ENCODE assay signal across 11 mouse cellular contexts in genomic region chr11:98339679-98340287, GRCm38 (mm10). TPM values are rescaled to one million over a fixed set of nuclear protein-coding genes. Genes with fewer than 3 reads are reported as not detected.
DNase-seq lines count a peak whose midpoint lies in the region; ATAC-seq and TF ChIP-seq lines count a peak whose summit lies in the region.
"Had no signal": no experiment of that assay in that cellular context is flagged by ENCODE, and none has a peak within 500 bp of the region (broad histone marks: within the 10 kb centered on the region; RNA-seq: fewer than 3 reads in every experiment).

No protein-coding gene starts in this region.

- no peak for ATAC-seq in heart, embryonic 12.5 days (ENCODE audit: insufficient number of reproducible peaks, low FRiP score)
- no peak for ATAC-seq in forebrain, embryonic 12.5 days (ENCODE audit: low FRiP score)
- ATAC-seq in liver, postnatal 0 days, result peak; percentile 44; the same call in 1 of the 2 replicates

- no peaks in the 10 kb centered on the region for H3K36me3 ChIP-seq in heart, embryonic 12.5 days
- H3K36me3 ChIP-seq in forebrain, embryonic 12.5 days (replicated peaks), result no peaks in the 10 kb centered on the region
- no peaks in the 10 kb centered on the region for H3K36me3 ChIP-seq in liver, postnatal 0 days (replicated peaks; ENCODE audit: insufficient read depth, low read length)

- H3K9me3 ChIP-seq in heart, embryonic 12.5 days (replicated peaks), result no peaks in the 10 kb centered on the region
- H3K9me3 ChIP-seq in forebrain, embryonic 12.5 days, result no peaks in the 10 kb centered on the region
- H3K9me3 ChIP-seq in liver, postnatal 0 days (ENCODE audit: low read length), result no peaks in the 10 kb centered on the region
- H3K9me3 ChIP-seq: megakaryocyte, embryonic 14.5 days had no signal

- WGBS in heart, embryonic 12.5 days, result 12% methylated on average over 11 of the region's 11 CpGs
- WGBS in forebrain, embryonic 12.5 days, result 3% methylated on average over 9 of the region's 11 CpGs
- WGBS in liver, postnatal 0 days (ENCODE audit: insufficient replicate concordance), result 11% methylated on average over 11 of the region's 11 CpGs

- no peak overlapping the region for H3K9ac ChIP-seq in heart, embryonic 12.5 days
- H3K9ac ChIP-seq in forebrain, embryonic 12.5 days, result peak overlapping the region; percentile 72; the same call in 1 of the 2 replicates
- no peak overlapping the region for H3K9ac ChIP-seq in liver, postnatal 0 days (replicated peaks)

- peaks cover 82% of the 10 kb centered on the region for H3K27me3 ChIP-seq in heart, embryonic 12.5 days (replicated peaks)
- peaks cover 87% of the 10 kb centered on the region for H3K27me3 ChIP-seq in forebrain, embryonic 12.5 days
- H3K27me3 ChIP-seq in liver, postnatal 0 days (ENCODE audit: insufficient read depth, low read length), result peaks cover 71% of the 10 kb centered on the region

- H3K4me3 ChIP-seq in heart, embryonic 12.5 days, result peak overlapping the region; percentile 58
- H3K4me3 ChIP-seq in forebrain, embryonic 12.5 days (replicated peaks), result peak overlapping the region; percentile 47
- H3K4me3 ChIP-seq in liver, postnatal 0 days (ENCODE audit: low read depth, low read length), result no peak overlapping the region
- H3K4me3 ChIP-seq: megakaryocyte, embryonic 14.5 days had no signal

- H3K4me1 ChIP-seq in heart, embryonic 12.5 days (replicated peaks), result peaks cover 17% of the 10 kb centered on the region; the same call in 1 of the 2 replicates
- peaks cover 37% of the 10 kb centered on the region for H3K4me1 ChIP-seq in forebrain, embryonic 12.5 days
- H3K4me1 ChIP-seq in liver, postnatal 0 days (ENCODE audit: insufficient read depth), result 0 out of 2 replicates have a peak, but pooled peaks cover 4% of the 10 kb centered on the region

- no peak for TF ChIP-seq CTCF in liver, postnatal 0 days (IDR thresholded peaks at IDR 0.05; ENCODE audit: low read depth)

- H3K4me2 ChIP-seq in heart, embryonic 12.5 days, result peak overlapping the region; percentile 92
- peak overlapping the region; percentile 94 for H3K4me2 ChIP-seq in forebrain, embryonic 12.5 days
- H3K4me2 ChIP-seq in liver, postnatal 0 days (ENCODE audit: low read depth, low read length), result peak overlapping the region; percentile 76

- no peak overlapping the region for H3K27ac ChIP-seq in heart, embryonic 12.5 days (ENCODE audit: poor library complexity, severe bottlenecking)
- peak overlapping the region; percentile 90 for H3K27ac ChIP-seq in forebrain, embryonic 12.5 days
- H3K27ac ChIP-seq in liver, postnatal 0 days (ENCODE audit: low read depth), result no peak overlapping the region

- no peak for TF ChIP-seq EP300 in liver, postnatal 0 days (IDR thresholded peaks at IDR 0.05; ENCODE audit: low read depth)

- no peak for DNase-seq in heart, adult 11 months
- peak; percentile 65 to 71 for DNase-seq in B cell, adult 2 months
- peak; percentile 45 for DNase-seq in liver, postnatal 0 days
- no peak for DNase-seq in right cerebral cortex, adult 18-20 months
- no peak for DNase-seq in embryo, embryonic 11 days
- DNase-seq in thymus, postnatal 0 days (ENCODE audit: low spot score), result no peak
- DNase-seq: adrenal gland, postnatal 14 days; thymus, postnatal 4 days had no signal

RNA-seq across cellular contexts. Expression of gene Ppp1r1b, which starts 8.4 kb away (rescaled TPM):
- polyA plus RNA-seq in heart, embryonic 12.5 days (2016; fragmentation: Nextera tagmentation; extraction: Ambion mirVana), result 30.4 and 32.2 TPM in 2 replicates
- 3.0 and 3.1 TPM in 2 replicates for polyA plus RNA-seq in forebrain, embryonic 12.5 days (2016; fragmentation: Nextera tagmentation; extraction: Ambion mirVana)
- 5.4 and 6.6 TPM in 2 replicates for polyA plus RNA-seq in liver, postnatal 0 days (2015; fragmentation: Nextera tagmentation; extraction: Ambion mirVana)
- 2.7 and 3.1 TPM in 2 replicates for polyA plus RNA-seq in thymus, postnatal 0 days (2015; fragmentation: Nextera tagmentation; extraction: Ambion mirVana)

RNA-seq across cellular contexts. Expression of gene Neurod2, which starts 10.3 kb away (rescaled TPM):
- not detected in 2 replicates for polyA plus RNA-seq in heart, embryonic 12.5 days (2016; fragmentation: Nextera tagmentation; extraction: Ambion mirVana)
- polyA plus RNA-seq in forebrain, embryonic 12.5 days (2016; fragmentation: Nextera tagmentation; extraction: Ambion mirVana), result 19.9 and 20.5 TPM in 2 replicates
- not detected in 2 replicates for polyA plus RNA-seq in liver, postnatal 0 days (2015; fragmentation: Nextera tagmentation; extraction: Ambion mirVana)
- not detected in 2 replicates for polyA plus RNA-seq in thymus, postnatal 0 days (2015; fragmentation: Nextera tagmentation; extraction: Ambion mirVana)

RNA-seq across cellular contexts. Expression of gene Stard3, which starts 18.4 kb away (rescaled TPM):
- polyA plus RNA-seq in heart, embryonic 12.5 days (2016; fragmentation: Nextera tagmentation; extraction: Ambion mirVana), result 45.2 and 47.6 TPM in 2 replicates
- 42.0 and 42.5 TPM in 2 replicates for polyA plus RNA-seq in forebrain, embryonic 12.5 days (2016; fragmentation: Nextera tagmentation; extraction: Ambion mirVana)
- 14.5 and 15.4 TPM in 2 replicates for polyA plus RNA-seq in liver, postnatal 0 days (2015; fragmentation: Nextera tagmentation; extraction: Ambion mirVana)
- 49.5 and 51.8 TPM in 2 replicates for polyA plus RNA-seq in thymus, postnatal 0 days (2015; fragmentation: Nextera tagmentation; extraction: Ambion mirVana)

RNA-seq across cellular contexts. Expression of gene Tcap, which starts 43.8 kb away (rescaled TPM):
- polyA plus RNA-seq in heart, embryonic 12.5 days (2016; fragmentation: Nextera tagmentation; extraction: Ambion mirVana), result 143 and 152 TPM in 2 replicates
- 0.20 and 0.36 TPM in 2 replicates for polyA plus RNA-seq in forebrain, embryonic 12.5 days (2016; fragmentation: Nextera tagmentation; extraction: Ambion mirVana)
- 0.26 and 6.0 TPM in 2 replicates for polyA plus RNA-seq in liver, postnatal 0 days (2015; fragmentation: Nextera tagmentation; extraction: Ambion mirVana)
- polyA plus RNA-seq in thymus, postnatal 0 days (2015; fragmentation: Nextera tagmentation; extraction: Ambion mirVana), result 0.22 TPM in 1 of 2 replicates, not detected in the other

RNA-seq across cellular contexts. Expression of gene Pnmt, which starts 46.5 kb away (rescaled TPM):
- 1.7 and 2.0 TPM in 2 replicates for polyA plus RNA-seq in heart, embryonic 12.5 days (2016; fragmentation: Nextera tagmentation; extraction: Ambion mirVana)
- 0.17 TPM in 1 of 2 replicates, not detected in the other for polyA plus RNA-seq in forebrain, embryonic 12.5 days (2016; fragmentation: Nextera tagmentation; extraction: Ambion mirVana)
- not detected in 2 replicates for polyA plus RNA-seq in liver, postnatal 0 days (2015; fragmentation: Nextera tagmentation; extraction: Ambion mirVana)
- polyA plus RNA-seq in thymus, postnatal 0 days (2015; fragmentation: Nextera tagmentation; extraction: Ambion mirVana), result 0.94 and 1.0 TPM in 2 replicates

Comparison
In these comparisons a context has a peak if more than half of its experiments do, and no peak if none do; other contexts are left out.
1. DNase-seq: peak in B cell, adult 2 months (2 of 2) and liver, postnatal 0 days (single experiment); none in heart, adult 11 months (single experiment), right cerebral cortex, adult 18-20 months (single experiment), embryo, embryonic 11 days (single experiment) and thymus, postnatal 0 days (single experiment).
2. RNA of gene Neurod2, which starts 10.3 kb away (polyA plus RNA-seq): 19.9 to 20.5 TPM in forebrain, embryonic 12.5 days; not detected in thymus, postnatal 0 days, not detected in heart, embryonic 12.5 days and not detected in liver, postnatal 0 days; every median in the first group is over 10 times any median in the second.
3. Peak in every context shown above with its lines, with median percentiles within 50 percentile points of each other: H3K4me2 ChIP-seq.